Mouse (Mus musculus) stomach, postnatal 0 days (tissue): ENCODE measurements around the gene Hspb3. TPM values are rescaled to one million over a fixed set of nuclear protein-coding genes. Genes with fewer than 3 reads are reported as not detected.

Source experiments
- ATAC-seq: fragments of 200-750 bp; cut with Nextera tagmentation; 2 replicates; pipeline ENCODE4 v1.8.0; 2017; ENCODE audit not compliant: low FRiP score, low TSS enrichment
- DNase-seq: peaks from one replicate; pipeline ENCODE4 v3.0.0-alpha.2; 2016; ENCODE audit warnings: low spot score
- H3K27ac ChIP-seq: fragments of 300-500 bp; sonication (generic); replicated peaks from 2 replicates; pipeline ENCODE4 v1.5.1; 2014; ENCODE audit warnings: mild to moderate bottlenecking, control low read depth
- H3K27me3 ChIP-seq: fragments of 300-500 bp; sonication (generic); 2 replicates; pipeline ENCODE4 v1.6.1; 2014; ENCODE audit warnings: low read length; ENCODE audit not compliant: control insufficient read depth, insufficient read depth
- H3K36me3 ChIP-seq: fragments of 300-500 bp; sonication (generic); 2 replicates; pipeline ENCODE4 v1.6.1; 2014; ENCODE audit warnings: low read length, mixed read lengths; ENCODE audit not compliant: control insufficient read depth, insufficient read depth
- H3K4me1 ChIP-seq: fragments of 300-500 bp; sonication (generic); replicated peaks from 2 replicates; pipeline ENCODE4 v1.6.1; 2014; ENCODE audit warnings: antibody characterized with exemption; ENCODE audit not compliant: control insufficient read depth, insufficient read depth
- H3K4me2 ChIP-seq: fragments of 300-500 bp; sonication (generic); replicated peaks from 2 replicates; pipeline ENCODE4 v1.6.1; 2014; ENCODE audit warnings: low read depth, mild to moderate bottlenecking, control low read depth, moderate library complexity
- H3K4me3 ChIP-seq: fragments of 300-500 bp; sonication (generic); 2 replicates; pipeline ENCODE4 v1.5.1; 2014; ENCODE audit warnings: low read depth, low read length, control low read depth
- H3K9ac ChIP-seq: fragments of 300-500 bp; sonication (generic); 2 replicates; pipeline ENCODE4 v1.6.1; 2014; ENCODE audit warnings: mild to moderate bottlenecking, low read length, control low read depth, mixed read lengths
- H3K9me3 ChIP-seq: fragments of 300-500 bp; sonication (generic); 2 replicates; pipeline ENCODE4 v1.6.1; 2016; ENCODE audit warnings: low read length; ENCODE audit not compliant: control insufficient read depth
- CTCF ChIP-seq: IDR thresholded peaks from 2 replicates; pipeline ENCODE4 v1.5.1; 2016; ENCODE audit warnings: antibody characterized with exemption, low read depth, mild to moderate bottlenecking, moderate library complexity
- EP300 ChIP-seq: optimal IDR thresholded peaks from 2 replicates; pipeline ENCODE3; 2016; ENCODE audit warnings: antibody characterized with exemption
- WGBS: fragments of 180-500 bp; shearing (Covaris S2); extraction: QIAGEN DNeasy Blood & Tissue Kit; methylation state at CpG from one replicate; pipeline ENCODE4 v1.1.7; 2014; 5-methylcytosine and 5-hydroxymethylcytosine counted together
- polyA plus RNA-seq: library from polyadenylated mRNA; unstranded; fragments of >200 nt; fragmentation: Nextera tagmentation; extraction: Ambion mirVana; gene quantifications from 2 replicates; pipeline ENCODE4 v1.2.1, GENCODE M21; 2015

Hspb3 gene
- polyA plus RNA-seq, 1 experiment from 2014 or later = not detected

GRCm38 (mm10) chr13:113669459-113670077, 6.1 kb upstream of the Hspb3 start:
- H3K9me3 ChIP-seq = no peaks in the 10 kb centered on the region
- no peak overlapping the region for H3K4me2 ChIP-seq
- ATAC-seq (no peak), DNase-seq (peak; percentile 70)
- H3K4me1 ChIP-seq = no peaks in the 10 kb centered on the region
- no peak overlapping the region for H3K4me3 ChIP-seq
- no peak overlapping the region for H3K27ac ChIP-seq
- no peak overlapping the region for H3K9ac ChIP-seq
- peak; percentile 88 for TF ChIP-seq CTCF
- no peak for TF ChIP-seq EP300
- no peaks in the 10 kb centered on the region for H3K36me3 ChIP-seq
- 37% methylated on average over 10 of the region's 10 CpGs for WGBS
- no peaks in the 10 kb centered on the region for H3K27me3 ChIP-seq

GRCm38 (mm10) chr13:113663883-113664282, 407 bp upstream of the Hspb3 start:
- Histone ChIP-seq H3K36me3 (no peaks in the 10 kb centered on the region), H3K27ac (no peak overlapping the region), H3K4me1 (no peaks in the 10 kb centered on the region), H3K9me3 (no peaks in the 10 kb centered on the region), H3K9ac (no peak overlapping the region), H3K4me3 (no peak overlapping the region), H3K4me2 (no peak overlapping the region), H3K27me3 (no peaks in the 10 kb centered on the region)
- TF ChIP-seq EP300 = no peak
- no peak for TF ChIP-seq CTCF
- DNase-seq (no peak), ATAC-seq (no peak)
- WGBS = 60% methylated on average over 7 of the region's 7 CpGs

- no peak for TF ChIP-seq EP300
- TF ChIP-seq CTCF = no peak
- no peak for ATAC-seq
- H3K9ac ChIP-seq = no peak overlapping the region
- no peak overlapping the region for H3K27ac ChIP-seq
- WGBS = 60% methylated on average over 7 of the region's 7 CpGs
- DNase-seq = no peak
- H3K4me3 ChIP-seq = no peak overlapping the region
- no peaks in the 10 kb centered on the region for H3K36me3 ChIP-seq
- no peaks in the 10 kb centered on the region for H3K4me1 ChIP-seq
- H3K27me3 ChIP-seq = no peaks in the 10 kb centered on the region
- no peaks in the 10 kb centered on the region for H3K9me3 ChIP-seq
- H3K4me2 ChIP-seq = no peak overlapping the region
These were observed 1.6 kb downstream of the Hspb3 start for GRCm38 (mm10) chr13:113661826-113662271.

GRCm38 (mm10) chr13:113660576-113661310, 2.7 kb downstream of the Hspb3 start:
- Histone ChIP-seq H3K36me3 (no peaks in the 10 kb centered on the region), H3K4me3 (no peak overlapping the region), H3K9ac (no peak overlapping the region), H3K4me2 (no peak overlapping the region), H3K27me3 (no peaks in the 10 kb centered on the region), H3K9me3 (no peaks in the 10 kb centered on the region), H3K4me1 (no peaks in the 10 kb centered on the region), H3K27ac (no peak overlapping the region)
- no peak for TF ChIP-seq EP300
- TF ChIP-seq CTCF = no peak
- WGBS = 85% methylated on average over 9 of the region's 9 CpGs
- DNase-seq = no peak
- ATAC-seq = no peak

- Histone ChIP-seq H3K9me3 (no peaks in the 10 kb centered on the region), H3K4me2 (no peak overlapping the region), H3K27ac (no peak overlapping the region), H3K36me3 (no peaks in the 10 kb centered on the region), H3K9ac (no peak overlapping the region), H3K27me3 (no peaks in the 10 kb centered on the region), H3K4me1 (no peaks in the 10 kb centered on the region), H3K4me3 (no peak overlapping the region)
- WGBS = 80% methylated on average over 7 of the region's 7 CpGs
- DNase-seq (no peak), ATAC-seq (no peak)
- TF ChIP-seq EP300 = no peak
- TF ChIP-seq CTCF = no peak
These were observed 6.3 kb downstream of the Hspb3 start for GRCm38 (mm10) chr13:113657204-113657603.

GRCm38 (mm10) chr13:113656639-113657038, 6.8 kb downstream of the Hspb3 start:
- ATAC-seq (no peak), DNase-seq (no peak)
- Histone ChIP-seq H3K27me3 (no peaks in the 10 kb centered on the region), H3K9ac (no peak overlapping the region), H3K4me2 (no peak overlapping the region), H3K4me1 (no peaks in the 10 kb centered on the region), H3K36me3 (no peaks in the 10 kb centered on the region), H3K9me3 (no peaks in the 10 kb centered on the region), H3K27ac (no peak overlapping the region), H3K4me3 (no peak overlapping the region)
- WGBS = 78% methylated on average over 4 of the region's 4 CpGs
- TF ChIP-seq CTCF (no peak), EP300 (no peak)
